Mouse (Mus musculus) cerebellum, adult 11-12 months (tissue): ENCODE measurements at regions not wholly inside any gene's neighbourhood (a gene's known extent, or its start where the extent isn't known, plus 50 kb on each side); places are given as distances from the start of the nearest gene placed in this dataset.

Experiments used
- DNase-seq: peaks from one replicate; pipeline ENCODE4 v3.0.0; 2022

DNA sequence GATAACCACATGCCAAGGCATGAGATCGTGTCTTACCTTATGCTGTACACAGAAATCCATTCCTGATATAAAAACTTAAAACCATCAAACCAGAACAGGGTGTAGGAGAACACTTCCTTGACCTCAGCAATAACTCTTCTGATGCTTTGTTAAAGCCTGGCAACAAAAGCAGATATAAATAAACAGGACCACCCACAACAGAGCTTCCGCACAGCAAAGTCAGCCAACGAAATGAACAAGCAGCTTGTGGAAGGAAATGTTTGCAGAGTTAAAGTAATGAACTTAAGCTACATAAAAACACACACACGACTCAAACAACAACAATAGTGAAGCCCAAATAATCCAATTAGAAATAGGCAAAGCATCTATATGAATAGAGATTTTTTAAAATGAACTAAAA is 54.8 kb upstream of the Bach2 start:
- DNase-seq, result no peak

DNA sequence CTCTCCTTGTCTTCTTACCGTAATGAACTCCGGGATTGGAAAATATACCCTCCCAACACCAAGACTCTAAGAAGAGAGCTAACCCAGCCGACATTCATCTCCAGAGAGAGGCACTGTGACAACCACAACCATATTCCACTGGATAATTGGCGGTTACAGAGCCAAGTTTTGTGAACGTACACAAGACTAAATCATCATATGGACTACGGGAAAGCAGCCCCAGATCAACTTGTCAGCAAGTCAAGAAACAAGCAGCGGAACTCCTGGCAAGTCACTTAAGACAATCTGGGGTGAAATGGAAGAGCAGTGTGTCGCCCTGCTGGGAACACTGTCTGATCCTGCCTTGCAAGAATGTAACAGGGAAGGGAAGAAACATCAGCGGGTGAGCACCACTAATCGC is 52.6 kb upstream of the Bach2 start:
- DNase-seq, result no peak

DNA sequence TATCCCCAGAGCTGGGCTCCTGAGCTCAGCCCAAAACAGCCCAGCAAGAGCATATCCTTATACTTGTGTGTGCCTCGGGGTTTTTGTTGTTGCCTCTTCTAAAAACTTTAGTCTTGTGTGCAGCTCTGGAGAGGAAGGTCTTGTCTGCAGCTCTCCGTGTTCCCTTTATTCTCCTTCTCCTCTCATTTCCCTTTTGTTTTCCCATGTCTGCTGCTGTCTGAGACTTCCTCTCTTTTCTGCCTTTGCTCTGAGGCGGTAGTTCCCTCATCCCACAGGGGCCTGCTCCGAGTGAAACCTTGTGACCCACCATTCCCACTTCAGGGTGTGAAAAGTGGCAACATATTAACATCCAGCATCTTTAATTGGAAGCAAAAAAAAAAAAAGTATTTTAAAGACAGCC is 51.5 kb upstream of the Bach2 start:
- no peak for DNase-seq

DNA sequence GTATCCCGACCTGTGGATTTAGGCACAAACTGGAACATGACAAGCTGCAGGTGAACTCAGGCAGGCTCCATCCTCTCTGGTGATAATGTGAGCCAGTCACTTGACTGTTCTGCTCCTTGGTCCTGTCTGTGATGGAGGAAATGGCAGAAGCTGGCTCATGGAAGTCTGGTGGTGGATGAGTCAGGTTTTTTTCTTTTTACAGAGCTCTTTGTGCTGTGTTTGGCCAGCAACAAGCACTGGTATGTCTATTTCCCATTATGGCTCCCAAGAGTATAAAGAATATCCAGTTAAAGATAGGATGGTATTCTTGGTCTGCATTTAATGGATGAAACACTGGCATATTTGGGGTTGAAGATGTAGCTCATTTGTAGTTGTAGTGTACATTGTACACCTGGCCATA is 50.5 kb upstream of the Bach2 start:
- no peak for DNase-seq

DNA sequence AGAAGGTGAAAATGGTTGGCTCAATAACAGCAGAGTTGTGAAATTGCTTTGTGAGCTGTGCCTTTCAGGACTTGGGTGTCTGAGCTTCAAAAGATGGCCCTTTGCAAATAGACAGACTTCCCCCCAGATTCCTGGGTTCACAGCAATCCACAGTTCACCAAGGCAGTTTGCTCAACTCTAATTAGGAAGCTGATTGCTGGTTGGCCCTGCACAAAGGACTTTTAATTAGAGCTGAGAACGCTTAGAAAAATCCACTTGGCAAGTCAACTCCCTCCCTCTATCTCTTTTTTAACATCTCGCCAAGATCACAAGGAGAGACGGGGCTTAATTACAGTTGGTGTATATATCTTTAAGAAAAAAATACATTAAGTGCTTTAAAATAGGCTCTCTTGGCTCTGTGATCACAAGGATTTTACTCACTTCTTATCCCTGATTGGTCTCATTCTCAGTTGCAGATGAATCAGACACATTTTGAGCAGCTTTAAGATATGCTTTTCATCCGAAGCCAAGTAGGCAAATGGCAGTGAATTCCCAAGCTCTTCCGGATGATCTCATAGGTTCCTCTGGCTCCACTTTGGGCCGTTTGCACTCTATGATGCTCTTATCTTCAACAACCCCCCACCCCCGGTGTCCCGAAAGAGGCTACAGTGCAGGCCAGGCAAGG is 49.7 kb upstream of the Bach2 start:
- no peak for DNase-seq
